Mouse (Mus musculus): ENCODE measurements around the gene Gm9918.

GRCm38 (mm10) chr15:102242404-102243228, 27.7 kb upstream of the Gm9918 start:
- TF ChIP-seq POLR2AphosphoS5 (IDR thresholded peaks at IDR 0.05; ENCODE audit: insufficient replicate concordance, low read depth, low read length) (no peak), CTCF (IDR thresholded peaks at IDR 0.05; ENCODE audit: low read depth, low read length) (no peak), TAL1 (conservative IDR thresholded peaks at IDR 0.05; ENCODE audit: low read depth, low read length) (no peak), GATA2 (IDR thresholded peaks at IDR 0.05; ENCODE audit: borderline replicate concordance, low read depth, low read length) (no peak)
